10 mouse cellular contexts compared by ENCODE assay signal in genomic region chr12:71135581-71135980, GRCm38 (mm10). TPM values are rescaled to one million over a fixed set of nuclear protein-coding genes. Genes with fewer than 3 reads are reported as not detected.
DNase-seq lines count a peak whose midpoint lies in the region; ATAC-seq and TF ChIP-seq lines count a peak whose summit lies in the region.
"Had no signal": no experiment of that assay in that cellular context is flagged by ENCODE, and none has a peak within 500 bp of the region (broad histone marks: within the 10 kb centered on the region; RNA-seq: fewer than 3 reads in every experiment).

No protein-coding gene starts in this region.

- no peak overlapping the region for H3K27ac ChIP-seq in heart, embryonic 15.5 days
- no peak overlapping the region for H3K27ac ChIP-seq in cortical plate, adult 2 months (ENCODE audit: insufficient read depth, low read length)
- H3K27ac ChIP-seq in intestine, embryonic 14.5 days (ENCODE audit: low read depth): no peak overlapping the region
- no peak overlapping the region for H3K27ac ChIP-seq in midbrain, embryonic 14.5 days (replicated peaks; ENCODE audit: low read depth, low read length)

- peaks cover 25% of the 10 kb centered on the region for H3K4me1 ChIP-seq in heart, embryonic 15.5 days (replicated peaks)
- peaks cover 2% of the 10 kb centered on the region; the same call in 1 of the 2 replicates for H3K4me1 ChIP-seq in cortical plate, adult 2 months (ENCODE audit: control insufficient read depth, insufficient read depth, low read length)
- H3K4me1 ChIP-seq in intestine, embryonic 14.5 days (replicated peaks; ENCODE audit: control insufficient read depth, insufficient read depth, low read length): peaks cover 8% of the 10 kb centered on the region
- peaks cover 21% of the 10 kb centered on the region for H3K4me1 ChIP-seq in midbrain, embryonic 14.5 days (ENCODE audit: control insufficient read depth, insufficient read depth, low read length)

- peak overlapping the region; percentile 93 for H3K4me2 ChIP-seq in heart, embryonic 15.5 days
- H3K4me2 ChIP-seq in intestine, embryonic 14.5 days (ENCODE audit: low read length): peak overlapping the region; percentile 79
- H3K4me2 ChIP-seq in midbrain, embryonic 14.5 days (ENCODE audit: low read length): peak overlapping the region; percentile 81

- H3K36me3 ChIP-seq in heart, embryonic 15.5 days: peaks cover 30% of the 10 kb centered on the region
- peaks cover 34% of the 10 kb centered on the region for H3K36me3 ChIP-seq in intestine, embryonic 14.5 days (ENCODE audit: control insufficient read depth, insufficient read depth, low read length)
- H3K36me3 ChIP-seq in midbrain, embryonic 14.5 days (ENCODE audit: control insufficient read depth, insufficient read depth, low read length): peaks cover 25% of the 10 kb centered on the region

- H3K9me3 ChIP-seq in heart, embryonic 15.5 days (replicated peaks): no peaks in the 10 kb centered on the region
- H3K9me3 ChIP-seq in intestine, embryonic 14.5 days (ENCODE audit: control insufficient read depth, low read length): no peaks in the 10 kb centered on the region
- H3K9me3 ChIP-seq in midbrain, embryonic 14.5 days (ENCODE audit: control insufficient read depth, low read length): no peaks in the 10 kb centered on the region

- peak overlapping the region; percentile 98 for H3K4me3 ChIP-seq in heart, embryonic 15.5 days
- peak overlapping the region; percentile 82 for H3K4me3 ChIP-seq in cortical plate, adult 2 months (ENCODE audit: insufficient read depth, low read length)
- H3K4me3 ChIP-seq in intestine, embryonic 14.5 days (ENCODE audit: low read depth, low read length): peak overlapping the region; percentile 93
- peak overlapping the region; percentile 93 for H3K4me3 ChIP-seq in midbrain, embryonic 14.5 days (replicated peaks; ENCODE audit: low read depth, low read length)

- no peak for DNase-seq in heart, postnatal 10 days
- no peak for DNase-seq in intestine, embryonic 14.5 days (ENCODE audit: low spot score)
- no peak for DNase-seq in midbrain, embryonic 14.5 days
- no peak for DNase-seq in adrenal gland, adult 8-10 months
- no peak for DNase-seq in thymus, postnatal 25 days
- DNase-seq: right cerebral cortex, postnatal 4 days had no signal

- no peak for TF ChIP-seq CTCF in cortical plate, adult 2 months (IDR thresholded peaks at IDR 0.05; ENCODE audit: extremely low read depth, insufficient read depth, low read length)

- TF ChIP-seq POLR2A in cortical plate, adult 2 months (IDR thresholded peaks at IDR 0.05; ENCODE audit: extremely low read depth, insufficient read depth, low read length): no peak

- no peak for ATAC-seq in heart, embryonic 15.5 days (replicated peaks; ENCODE audit: insufficient number of reproducible peaks, insufficient read depth, low FRiP score, low read depth)
- ATAC-seq in intestine, embryonic 14.5 days (replicated peaks; ENCODE audit: low FRiP score, low TSS enrichment, low read depth): no peak
- ATAC-seq in midbrain, embryonic 14.5 days (ENCODE audit: low FRiP score, low TSS enrichment): no peak
- no peak for ATAC-seq in granulocyte monocyte progenitor cell, adult 5-6 weeks (replicated peaks; ENCODE audit: poor library complexity, severe bottlenecking)

- 23% methylated on average over 5 of the region's 5 CpGs for WGBS in heart, embryonic 15.5 days
- 32% methylated on average over 5 of the region's 5 CpGs for WGBS in intestine, embryonic 14.5 days
- 46% methylated on average over 5 of the region's 5 CpGs for WGBS in midbrain, embryonic 14.5 days

- no peaks in the 10 kb centered on the region for H3K27me3 ChIP-seq in heart, embryonic 15.5 days
- H3K27me3 ChIP-seq in intestine, embryonic 14.5 days (replicated peaks; ENCODE audit: control insufficient read depth, insufficient read depth, low read length): no peaks in the 10 kb centered on the region
- no peaks in the 10 kb centered on the region for H3K27me3 ChIP-seq in midbrain, embryonic 14.5 days (ENCODE audit: control insufficient read depth, insufficient read depth, low read length)

- peak overlapping the region; percentile 94 for H3K9ac ChIP-seq in heart, embryonic 15.5 days
- peak overlapping the region; percentile 77 for H3K9ac ChIP-seq in intestine, embryonic 14.5 days (ENCODE audit: low read length)
- no peak overlapping the region for H3K9ac ChIP-seq in midbrain, embryonic 14.5 days (replicated peaks; ENCODE audit: low read length)

- intact Hi-C loops in heart, postnatal 10 days (cut with DNase I): loop anchor here (5.0 kb wide), 1 partner anchor 168 kb away; no protein-coding TSS in a partner anchor

RNA-seq across cellular contexts. Expression of gene Timm9, which starts 0.9 kb away (rescaled TPM):
- 90.9 and 98.9 TPM in 2 replicates for polyA plus RNA-seq in heart, embryonic 15.5 days (2015; fragmentation: Nextera tagmentation; extraction: Ambion mirVana)
- 10 to 100 TPM; 41.4 to 43.5 TPM for total RNA-seq in heart, postnatal 10 days (2021)
- polyA plus RNA-seq in cortical plate, adult 2 months (2012; rRNA removed): 78.9 and 85.0 TPM in 2 replicates
- polyA plus RNA-seq in intestine, embryonic 14.5 days (2014; fragmentation: Nextera tagmentation; extraction: Ambion mirVana): 99.8 and 108 TPM in 2 replicates
- 106 and 114 TPM in 2 replicates for polyA plus RNA-seq in midbrain, embryonic 14.5 days (2014; fragmentation: Nextera tagmentation; extraction: Ambion mirVana)
- 86.1 and 90.9 TPM in 2 replicates for total RNA-seq in granulocyte monocyte progenitor cell, adult 5-6 weeks (2014; fragmentation: Nextera tagmentation)
- total RNA-seq in granulocyte monocyte progenitor cell, adult 5-6 weeks (2017): 70.5 and 74.0 TPM in 2 replicates
- total RNA-seq in adrenal gland, adult 8-10 months (2022): 10 to 100 TPM; 49.0 to 68.2 (median 57.4) TPM

RNA-seq across cellular contexts. Expression of gene 2700049A03Rik, which starts 1.1 kb away (rescaled TPM):
- polyA plus RNA-seq in heart, embryonic 15.5 days (2015; fragmentation: Nextera tagmentation; extraction: Ambion mirVana): 8.4 and 8.6 TPM in 2 replicates
- 1 to 10 TPM; 4.0 to 4.8 TPM for total RNA-seq in heart, postnatal 10 days (2021)
- 5.3 and 5.5 TPM in 2 replicates for polyA plus RNA-seq in cortical plate, adult 2 months (2012; rRNA removed)
- 13.2 and 15.6 TPM in 2 replicates for polyA plus RNA-seq in intestine, embryonic 14.5 days (2014; fragmentation: Nextera tagmentation; extraction: Ambion mirVana)
- 11.6 and 18.0 TPM in 2 replicates for polyA plus RNA-seq in midbrain, embryonic 14.5 days (2014; fragmentation: Nextera tagmentation; extraction: Ambion mirVana)
- 18.0 and 20.9 TPM in 2 replicates for total RNA-seq in granulocyte monocyte progenitor cell, adult 5-6 weeks (2014; fragmentation: Nextera tagmentation)
- 11.8 and 17.8 TPM in 2 replicates for total RNA-seq in granulocyte monocyte progenitor cell, adult 5-6 weeks (2017)
- 10 to 100 TPM; 11.9 to 18.6 (median 13.6) TPM for total RNA-seq in adrenal gland, adult 8-10 months (2022)

RNA-seq across cellular contexts. Expression of gene Tomm20l, which starts 24.4 kb away (rescaled TPM):
- polyA plus RNA-seq in heart, embryonic 15.5 days (2015; fragmentation: Nextera tagmentation; extraction: Ambion mirVana): 0.25 TPM in 1 of 2 replicates, not detected in the other
- 1 to 10 TPM in 1 of 2 experiments, under 1 TPM in 1; 0.50 to 1.8 TPM for total RNA-seq in heart, postnatal 10 days (2021)
- not detected in 2 replicates for polyA plus RNA-seq in cortical plate, adult 2 months (2012; rRNA removed)
- not detected in 2 replicates for polyA plus RNA-seq in intestine, embryonic 14.5 days (2014; fragmentation: Nextera tagmentation; extraction: Ambion mirVana)
- not detected in 2 replicates for polyA plus RNA-seq in midbrain, embryonic 14.5 days (2014; fragmentation: Nextera tagmentation; extraction: Ambion mirVana)
- not detected in 2 replicates for total RNA-seq in granulocyte monocyte progenitor cell, adult 5-6 weeks (2014; fragmentation: Nextera tagmentation)
- not detected in 2 replicates for total RNA-seq in granulocyte monocyte progenitor cell, adult 5-6 weeks (2017)
- 10 to 100 TPM in 2 of 4 experiments, 1 to 10 TPM in 2; 9.0 to 14.9 (median 11.7) TPM for total RNA-seq in adrenal gland, adult 8-10 months (2022)
- total RNA-seq: gastrocnemius, adult 18-20 months had no signal
